Mouse (Mus musculus) brain, embryonic 14.5 days (tissue): Measurements from ENCODE around the gene Ppm1n. TPM values are rescaled to one million over a fixed set of nuclear protein-coding genes. Genes with fewer than 3 reads are reported as not detected.
A peak's percentile ranks its signal among the peaks of the same experiment; 100 is the strongest.

Experiments
- DNase-seq: peaks from one replicate; pipeline ENCODE4 v3.0.0-alpha.2; 2011; ENCODE audit warnings: low read depth
- CTCF ChIP-seq: fragments of 200-500 bp; IDR thresholded peaks from 2 replicates; pipeline ENCODE4 v1.5.1; 2012; ENCODE audit warnings: inconsistent platforms, mild to moderate bottlenecking, moderate library complexity, borderline replicate concordance; ENCODE audit not compliant: insufficient read depth, insufficient read length; ENCODE audit errors: extremely low read depth
- POLR2A ChIP-seq: fragments of 200-500 bp; IDR thresholded peaks from 2 replicates; pipeline ENCODE4 v1.6.1; 2012; ENCODE audit warnings: mild to moderate bottlenecking, inconsistent platforms, borderline replicate concordance; ENCODE audit not compliant: poor library complexity, insufficient read depth, insufficient read length, severe bottlenecking; ENCODE audit errors: extremely low read depth
- polyA plus RNA-seq: library from polyadenylated mRNA; depleted of rRNA; stranded (reverse); fragments of >200 nt; gene quantifications from 2 replicates; pipeline ENCODE4 v1.2.3, GENCODE M21; 2012

Gene Ppm1n
- polyA plus RNA-seq, 1 experiment: 1.1 TPM

DNA sequence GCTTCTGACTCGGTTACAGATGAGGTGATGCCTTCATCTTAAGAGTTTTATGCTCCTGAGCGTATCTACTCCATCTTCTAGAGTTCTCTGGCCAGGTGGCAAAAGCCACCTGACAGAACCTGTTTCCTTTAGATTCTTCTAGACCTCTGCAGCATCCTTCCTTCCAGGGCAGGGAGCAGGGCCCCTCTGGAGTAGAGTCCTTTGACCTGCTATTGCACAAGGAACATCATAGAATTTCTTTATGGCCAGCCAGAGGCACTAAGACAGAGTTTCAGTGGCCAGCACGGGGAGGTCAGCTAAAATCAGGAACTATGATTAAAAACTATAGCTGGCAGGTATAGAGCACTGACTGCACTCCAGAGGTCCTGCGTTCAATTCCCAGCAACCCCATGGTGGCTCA, 27.8 kb downstream of the Ppm1n start:
- TF ChIP-seq CTCF (no peak), POLR2A (no peak)
- no peak for DNase-seq

DNA sequence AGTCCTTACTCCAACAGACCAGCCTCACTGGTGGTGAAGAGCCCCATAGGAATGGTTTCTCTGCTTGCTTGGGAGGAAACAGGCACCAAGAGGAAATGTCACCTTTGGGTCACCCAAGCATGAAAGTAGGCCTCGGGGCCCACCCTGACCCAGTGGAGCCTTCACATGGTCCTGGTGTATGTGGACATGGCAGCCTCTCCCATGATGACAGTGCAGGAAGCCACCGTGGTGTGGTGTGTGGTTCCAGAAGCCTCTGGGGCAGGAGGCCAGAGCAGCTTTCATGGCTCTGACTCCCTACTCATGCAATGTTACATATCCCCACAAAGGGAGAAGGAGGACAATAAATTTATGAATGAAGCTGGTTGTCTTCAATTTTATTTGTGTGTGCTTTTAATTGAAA, 32.4 kb downstream of the Ppm1n start:
- no peak for DNase-seq
- TF ChIP-seq CTCF (no peak), POLR2A (no peak)

DNA sequence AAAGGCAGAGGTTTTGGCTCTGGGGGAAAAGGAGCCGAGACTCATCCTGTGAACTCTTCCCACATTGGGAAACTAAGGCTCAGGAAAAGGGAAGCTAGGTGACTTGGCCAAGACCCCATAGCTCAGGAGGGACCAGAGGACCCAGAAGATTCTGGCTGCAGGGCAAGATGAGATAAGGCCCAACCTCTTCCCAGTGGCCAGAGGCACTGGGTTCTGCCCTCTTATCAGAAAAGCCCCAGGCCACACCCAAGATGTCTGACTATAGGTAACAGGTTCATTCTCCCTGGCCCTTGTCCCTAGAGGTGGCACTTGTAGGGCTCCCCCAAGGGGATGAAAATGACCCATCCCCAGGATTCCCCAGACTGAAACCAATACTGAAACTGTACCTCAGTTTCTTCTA, 33.0 kb downstream of the Ppm1n start:
- no peak for DNase-seq
- no peak for TF ChIP-seq POLR2A
- no peak for TF ChIP-seq CTCF

DNA sequence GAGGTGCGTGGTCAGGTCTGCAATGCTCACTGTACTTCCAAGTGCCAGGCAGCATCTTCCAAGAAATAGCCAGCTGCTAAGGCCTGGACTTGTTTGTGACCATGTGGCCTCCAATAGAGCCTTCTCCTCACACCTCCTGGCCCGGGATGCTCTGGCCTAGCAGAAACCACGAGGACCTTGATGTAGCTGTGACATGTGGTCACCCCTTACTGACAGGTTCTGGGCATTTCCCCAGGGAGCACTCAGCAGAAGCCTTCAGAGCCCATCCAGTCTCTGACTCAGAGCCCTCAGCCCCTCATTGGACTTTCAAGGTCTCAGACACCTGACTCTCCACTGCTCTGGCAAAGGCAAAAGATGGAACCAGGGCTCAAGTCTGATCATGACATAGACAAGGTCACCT, 34.8 kb downstream of the Ppm1n start:
- TF ChIP-seq POLR2A (no peak), CTCF (no peak)
- DNase-seq: no peak

DNA sequence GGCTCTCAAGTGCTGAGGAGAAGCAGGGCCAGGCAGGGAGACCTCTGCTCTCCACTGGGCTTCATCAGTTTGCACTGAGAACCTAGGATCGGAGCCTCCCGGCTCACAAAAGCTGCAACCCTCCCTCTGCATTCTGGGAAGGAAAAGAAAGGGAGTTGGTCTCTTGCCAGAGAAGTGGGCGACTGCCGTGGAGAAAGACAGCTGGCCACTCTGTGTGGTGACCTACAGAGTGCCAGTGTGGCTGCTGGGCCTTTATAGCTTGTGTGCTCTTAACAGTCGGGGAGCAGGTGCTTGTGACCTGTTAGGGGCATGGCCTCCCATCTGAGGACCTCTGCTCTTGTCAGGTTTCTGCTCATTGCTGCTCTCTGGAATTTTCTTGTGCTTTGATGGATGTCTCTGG, 36.0 kb downstream of the Ppm1n start:
- TF ChIP-seq POLR2A (no peak), CTCF (no peak)
- DNase-seq: peak; percentile 37

DNA sequence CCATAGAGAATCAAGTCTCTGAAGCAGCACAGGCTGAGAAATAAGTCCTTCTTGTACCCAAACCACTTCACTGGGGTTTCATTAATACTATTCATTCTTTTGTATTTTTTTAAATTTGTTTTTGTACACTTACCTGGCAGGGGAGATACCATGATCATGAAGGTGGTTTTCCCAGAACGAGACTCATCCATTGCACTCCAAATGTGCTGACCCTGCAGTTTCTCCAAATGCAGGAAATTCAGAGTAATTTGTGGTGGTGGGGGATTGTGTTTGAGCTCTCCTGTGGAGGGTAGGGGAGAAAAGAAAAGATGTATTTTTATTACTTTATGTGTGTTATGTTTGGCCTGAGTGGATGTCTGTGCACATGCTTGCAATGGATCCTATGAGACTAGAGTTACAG, 37.9 kb downstream of the Ppm1n start:
- TF ChIP-seq CTCF (no peak), POLR2A (no peak)
- DNase-seq: no peak

DNA sequence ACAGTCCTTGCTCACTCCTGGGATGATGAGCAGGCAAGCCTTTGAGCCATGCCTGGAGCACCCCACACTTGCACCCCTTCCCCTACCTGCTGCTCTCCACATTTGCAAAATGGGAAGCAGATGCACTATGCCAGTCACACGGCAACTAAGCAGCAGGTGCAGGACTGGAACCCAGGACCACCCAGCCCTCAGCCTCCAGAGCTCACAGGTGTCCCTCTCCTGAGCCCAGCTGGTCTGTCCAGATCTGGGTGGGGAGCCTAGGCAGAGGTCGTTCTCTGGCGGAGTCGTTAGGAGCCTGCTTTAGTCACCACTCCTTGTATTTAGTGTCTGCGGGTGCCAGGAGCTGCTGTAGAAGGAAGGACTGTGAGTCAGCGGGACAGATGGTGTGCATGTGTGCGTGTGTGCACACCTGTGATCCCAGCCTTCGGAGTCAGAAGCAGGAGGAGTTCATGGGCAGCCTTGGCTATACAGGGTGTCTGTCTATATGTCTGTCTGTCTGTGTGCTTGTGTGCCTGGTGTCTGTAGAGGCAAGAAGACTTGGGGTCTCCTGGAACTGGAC, 38.9 kb downstream of the Ppm1n start:
- TF ChIP-seq POLR2A: no peak
- no peak for TF ChIP-seq CTCF
- DNase-seq: no peak

DNA sequence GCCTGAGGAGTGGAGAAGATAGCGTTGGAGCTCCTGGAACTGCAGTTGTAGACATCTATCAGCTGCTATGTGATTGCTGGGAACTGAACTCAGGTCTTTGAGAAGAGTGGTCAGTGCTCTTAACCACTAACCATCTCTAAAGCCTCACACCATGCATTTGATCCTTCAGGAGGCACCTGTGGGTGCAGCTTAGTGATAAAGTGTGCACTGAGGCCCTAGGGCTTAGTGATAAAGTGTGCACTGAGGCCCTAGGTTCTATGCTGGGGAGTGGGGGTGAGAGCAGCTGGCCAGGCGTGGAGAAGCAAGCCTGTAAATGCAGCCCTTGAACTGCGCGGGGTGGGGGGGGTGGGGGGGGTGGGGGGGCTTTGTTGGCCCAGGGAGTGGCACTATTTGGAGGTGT, 39.9 kb downstream of the Ppm1n start:
- no peak for DNase-seq
- TF ChIP-seq POLR2A (no peak), CTCF (no peak)

DNA sequence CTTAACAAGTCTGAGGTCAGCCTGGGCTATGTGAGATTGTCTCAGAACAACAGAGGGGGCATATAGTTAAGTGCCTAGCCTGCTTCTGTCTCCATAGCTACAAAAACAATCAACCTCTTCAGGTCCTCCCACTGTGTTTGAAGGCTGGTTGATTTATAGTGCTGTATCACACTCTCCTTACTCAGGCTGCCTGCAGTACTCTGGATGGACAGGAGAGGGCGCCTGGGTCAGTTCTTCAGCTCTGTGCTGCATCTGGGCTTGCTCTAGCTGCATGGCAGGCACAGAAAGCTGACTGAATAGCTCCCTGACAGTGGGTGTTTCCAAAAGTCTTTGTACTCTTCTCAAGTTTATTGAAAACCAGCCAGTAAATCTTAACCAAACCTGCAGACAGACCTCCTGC, 40.4 kb downstream of the Ppm1n start:
- TF ChIP-seq POLR2A (no peak), CTCF (peak; percentile 96)
- peak; percentile 90 for DNase-seq

DNA sequence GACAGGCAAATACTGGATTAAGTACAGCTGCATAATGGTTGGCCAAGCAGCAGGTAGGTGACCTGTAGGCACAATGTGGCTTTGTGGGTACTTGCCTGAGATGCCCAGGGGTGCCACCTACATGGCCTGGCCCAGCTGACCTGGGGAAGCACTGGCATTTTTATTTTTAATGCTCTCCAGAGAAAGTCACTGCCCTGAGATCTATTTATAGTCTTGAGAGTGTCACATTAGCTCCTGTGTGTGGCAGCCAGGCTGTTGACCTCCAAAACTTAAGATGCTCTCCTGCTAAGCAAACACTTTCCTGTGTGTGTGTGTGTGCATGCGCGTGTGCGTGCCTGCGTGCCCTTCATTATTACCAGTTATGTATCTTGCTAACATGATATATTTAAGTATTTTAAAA, 41.5 kb downstream of the Ppm1n start:
- no peak for TF ChIP-seq CTCF
- no peak for TF ChIP-seq POLR2A
- no peak for DNase-seq

DNA sequence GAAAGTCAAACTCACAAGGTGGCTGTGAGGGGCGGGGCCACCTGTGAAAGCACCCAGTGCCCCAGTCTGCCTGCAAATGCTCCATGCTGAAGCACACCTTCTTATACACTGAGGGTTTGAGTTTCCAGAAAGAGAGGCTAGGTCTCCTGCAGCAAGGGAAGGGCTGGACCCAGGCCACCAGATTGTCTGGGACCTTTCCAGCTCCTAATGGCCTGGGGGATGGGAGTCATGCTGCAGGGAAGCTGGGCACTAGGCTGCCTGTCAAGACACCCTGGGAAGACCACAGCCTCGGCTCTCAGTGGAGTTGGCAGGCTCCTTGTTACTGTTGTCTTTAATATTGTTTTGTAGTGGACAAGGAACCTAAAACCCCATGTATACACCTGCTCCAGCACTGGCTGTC, 43.5 kb downstream of the Ppm1n start:
- no peak for DNase-seq
- TF ChIP-seq CTCF (no peak), POLR2A (no peak)

DNA sequence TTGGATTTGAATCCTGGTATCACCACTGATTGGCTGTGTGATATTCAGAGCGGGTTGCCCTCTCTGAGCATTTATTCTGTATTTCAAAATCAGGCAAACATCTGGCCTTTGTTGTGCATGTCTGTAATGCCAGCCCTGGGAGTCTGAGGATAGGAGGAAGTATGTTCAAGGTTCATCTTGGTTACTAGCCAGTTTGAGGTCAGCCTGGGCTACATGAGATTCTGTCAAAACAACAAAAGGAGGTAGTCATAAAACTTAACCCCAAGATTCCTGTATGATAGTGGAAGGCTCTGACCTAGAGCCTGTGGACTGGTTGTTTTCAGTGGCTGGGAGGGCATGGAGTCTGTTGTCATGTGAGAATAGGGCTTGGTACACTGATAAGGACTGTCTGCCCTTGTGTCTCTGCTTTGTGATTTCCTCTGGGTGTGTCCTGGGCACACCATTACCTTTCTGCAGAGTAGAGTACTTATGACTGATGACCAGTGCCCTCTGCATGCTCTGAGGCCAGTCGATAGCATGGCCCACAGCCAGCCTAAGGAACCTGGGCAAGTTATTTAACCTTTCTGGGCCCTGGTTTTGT, 44.7 kb downstream of the Ppm1n start:
- TF ChIP-seq CTCF (no peak), POLR2A (no peak)
- no peak for DNase-seq

DNA sequence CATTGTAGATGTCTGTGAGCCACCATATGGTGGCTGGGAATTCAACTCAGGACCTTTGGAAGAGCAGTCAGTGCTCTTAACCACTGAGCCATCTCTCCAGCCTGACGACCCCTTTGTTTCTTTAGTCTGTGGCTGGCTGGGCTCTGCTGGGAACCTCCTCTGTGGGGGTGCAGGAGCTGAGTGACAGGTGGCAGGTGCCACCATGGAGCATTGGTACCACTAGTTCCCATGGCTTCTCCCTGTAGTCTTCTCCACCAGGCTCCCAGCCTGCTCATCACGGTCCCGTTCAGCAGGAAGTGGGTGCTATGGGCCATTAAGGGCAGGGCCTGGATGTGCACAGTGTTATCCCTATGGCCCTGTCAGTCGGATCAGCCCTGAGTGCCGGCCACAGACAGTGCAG, 45.2 kb downstream of the Ppm1n start:
- DNase-seq: no peak
- TF ChIP-seq POLR2A: no peak
- TF ChIP-seq CTCF: no peak

DNA sequence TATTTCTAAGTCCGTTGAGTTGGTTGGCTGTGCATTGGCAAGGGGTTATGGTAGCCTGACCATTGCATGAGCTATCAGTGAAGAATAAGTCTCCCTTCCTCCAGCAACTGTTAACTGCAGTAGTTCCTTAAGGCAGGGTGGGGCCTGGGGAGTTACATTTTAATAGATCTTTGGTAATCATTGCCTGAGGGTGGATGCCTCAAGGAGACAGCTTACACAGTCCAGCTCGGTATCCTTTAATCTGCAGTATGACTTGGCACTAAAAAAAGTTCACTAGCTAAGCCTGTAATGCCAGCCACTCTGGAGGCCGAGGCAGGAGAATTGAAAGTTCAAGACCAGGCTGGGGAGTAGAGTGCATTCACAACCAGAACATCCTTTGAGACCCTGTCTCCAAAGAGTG, 48.0 kb downstream of the Ppm1n start:
- TF ChIP-seq CTCF: no peak
- no peak for TF ChIP-seq POLR2A

More for the DNA sequence above, 48.0 kb downstream of the Ppm1n start:
- DNase-seq: no peak
